Mouse (Mus musculus): ENCODE data around the gene Vapa. TPM values are rescaled to one million over a fixed set of nuclear protein-coding genes. Genes with fewer than 3 reads are reported as not detected.
A peak's percentile ranks its signal among the peaks of the same experiment; 100 is the strongest.
"Not testable (repeated sequence)": the region's sequence is repeated elsewhere in the genome, so short reads cannot be mapped to it uniquely, and the experiment has no call there.

Vapa gene
- polyA plus RNA-seq (2017; shearing (Covaris generic)), result 10 to 100 TPM; 24.0 to 50.2 TPM

DNA sequence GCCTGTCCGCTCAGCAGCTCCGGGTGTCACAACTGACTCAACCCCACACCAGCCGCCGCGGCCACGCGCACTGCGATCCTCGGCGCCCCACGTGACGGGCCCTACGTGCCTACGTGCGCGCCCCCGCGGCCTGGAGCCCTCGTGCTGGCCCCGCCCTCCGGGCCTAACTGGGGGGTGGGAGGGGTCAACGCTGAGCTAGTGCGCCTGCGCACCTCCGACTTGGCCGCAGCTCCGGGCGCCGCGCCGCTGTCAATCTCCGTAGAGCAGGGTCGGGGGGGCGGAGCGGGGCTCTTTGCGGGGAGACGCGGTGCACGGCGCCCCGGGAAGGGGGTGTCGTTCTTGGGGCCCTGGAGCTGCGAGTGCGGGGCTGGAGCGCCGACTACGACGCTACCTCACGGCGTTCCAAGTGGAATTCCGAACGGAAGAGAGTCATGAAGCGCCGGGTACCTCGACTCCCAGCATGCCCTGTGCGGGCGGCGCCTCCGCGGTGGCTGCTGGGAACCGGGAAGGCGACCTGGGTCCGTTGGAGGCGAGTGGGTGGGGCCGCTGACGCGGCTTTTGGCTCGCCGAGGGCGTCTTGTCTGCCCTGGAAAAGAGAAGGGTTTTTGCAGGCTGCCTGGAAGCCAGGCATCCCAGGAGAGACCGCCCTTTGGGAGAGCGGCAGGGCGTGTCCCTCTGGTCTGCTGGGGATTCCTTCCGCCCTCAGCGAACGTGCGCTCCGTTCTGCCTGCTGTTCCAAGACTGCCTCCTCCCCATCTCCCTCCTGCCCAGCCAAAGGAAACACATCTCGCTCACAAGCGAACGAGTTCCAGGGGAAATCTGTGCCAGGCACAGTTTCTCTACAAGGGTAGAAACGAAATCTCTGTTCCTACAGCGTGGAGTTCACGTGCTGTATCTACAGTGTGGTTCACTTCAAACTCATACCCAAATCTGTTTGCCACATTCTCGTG, at the start of gene Vapa:
Vapa (minus strand) TSS at position 93 of the 950 bp plus-strand sequence.
- ATAC-seq, result peak; percentile 81

DNA sequence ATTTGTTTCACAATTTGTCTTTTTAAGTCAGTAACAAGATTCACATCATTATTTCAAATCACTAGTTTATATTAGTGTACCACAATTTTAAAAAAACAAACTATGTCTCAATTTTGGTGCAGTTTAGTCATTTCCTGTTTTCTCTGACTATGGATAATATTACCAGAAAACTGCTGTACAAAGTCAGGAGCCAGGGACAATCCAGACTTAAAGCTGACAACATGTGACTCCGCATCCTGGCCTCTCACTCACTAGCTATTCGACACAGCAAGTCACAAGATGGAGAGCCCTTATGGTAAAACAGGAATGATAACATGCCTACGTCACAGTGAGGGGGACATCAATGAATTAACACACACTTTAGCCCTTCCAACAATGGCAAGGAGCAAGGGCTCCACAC, 49.3 kb upstream of the Vapa start:
- no peak for ATAC-seq

DNA sequence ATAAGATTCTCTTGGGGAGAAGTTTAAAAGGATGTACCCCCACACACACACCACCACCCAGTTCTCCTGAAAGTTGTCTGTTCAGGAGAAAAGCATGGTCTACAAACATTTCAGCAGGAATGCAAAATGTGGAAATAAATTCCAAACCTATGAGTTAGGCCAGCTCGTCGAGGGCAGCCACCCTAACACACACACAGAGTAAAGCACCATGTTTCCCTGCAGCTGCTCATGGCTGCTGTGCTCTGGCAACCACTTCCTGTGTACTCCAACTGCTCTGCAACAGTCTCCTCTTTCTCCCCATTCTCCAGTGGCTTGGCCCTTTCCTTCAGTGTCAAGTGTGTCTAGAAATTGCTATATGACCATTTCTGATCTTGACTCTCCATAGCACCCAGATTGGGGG, 45.1 kb upstream of the Vapa start:
- no peak for ATAC-seq

DNA sequence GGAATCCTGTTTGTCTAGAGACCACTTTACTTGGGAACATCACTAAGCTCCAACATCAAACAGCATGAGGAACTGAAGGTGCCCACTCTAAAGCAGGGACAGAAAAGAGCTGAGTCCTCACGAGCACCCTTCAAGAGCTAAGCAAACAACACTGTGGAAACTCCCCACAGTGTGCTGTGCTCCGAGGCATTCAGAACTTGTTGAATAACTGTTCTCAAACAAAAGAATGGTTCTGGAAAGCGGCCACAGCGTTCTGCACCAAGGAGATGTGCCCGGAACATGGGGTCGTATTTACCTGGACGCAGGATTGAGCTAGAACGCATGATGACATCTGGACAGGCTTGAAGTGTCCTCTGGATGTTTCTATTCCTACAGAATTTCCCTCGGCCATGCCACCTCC, 44.6 kb upstream of the Vapa start:
- ATAC-seq, result no peak

DNA sequence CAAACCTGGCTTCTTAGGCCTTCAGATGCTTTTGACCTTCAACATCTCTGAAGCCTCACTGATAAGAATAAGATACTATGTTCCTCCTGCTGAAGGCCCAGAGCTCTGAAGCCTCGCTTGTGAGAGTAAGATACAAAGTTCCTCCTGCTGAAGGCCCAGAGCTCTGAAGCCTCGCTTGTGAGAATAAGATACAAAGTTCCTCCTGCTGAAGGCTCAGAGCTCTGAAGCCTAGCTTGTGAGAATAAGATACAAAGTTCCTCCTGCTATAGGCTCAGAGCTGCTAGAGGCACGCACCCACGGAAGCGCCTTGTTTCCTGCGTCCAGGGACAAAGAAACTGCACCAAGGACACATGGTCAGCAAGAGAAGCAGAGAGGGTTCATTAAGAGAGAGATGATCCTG, 43.4 kb upstream of the Vapa start:
- no peak for ATAC-seq

DNA sequence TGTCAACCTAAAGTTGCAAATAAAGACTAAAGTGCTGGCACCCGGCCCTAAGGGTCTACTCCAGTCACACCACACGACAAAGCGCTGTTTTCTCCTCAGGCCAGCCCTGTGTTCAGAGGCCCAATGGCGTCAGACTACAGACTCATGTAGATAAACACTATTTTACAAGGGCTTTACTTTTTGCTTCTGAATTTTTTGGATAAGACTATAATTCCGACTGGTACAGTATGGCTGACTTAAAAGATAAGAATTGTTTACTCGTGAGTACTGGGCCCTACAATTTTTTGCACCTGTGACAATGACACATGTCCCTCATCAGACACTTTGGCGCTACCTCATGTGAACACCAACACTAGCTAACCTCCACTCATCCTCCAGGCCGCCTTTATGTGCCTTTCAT, 42.7 kb upstream of the Vapa start:
- ATAC-seq, result no peak

DNA sequence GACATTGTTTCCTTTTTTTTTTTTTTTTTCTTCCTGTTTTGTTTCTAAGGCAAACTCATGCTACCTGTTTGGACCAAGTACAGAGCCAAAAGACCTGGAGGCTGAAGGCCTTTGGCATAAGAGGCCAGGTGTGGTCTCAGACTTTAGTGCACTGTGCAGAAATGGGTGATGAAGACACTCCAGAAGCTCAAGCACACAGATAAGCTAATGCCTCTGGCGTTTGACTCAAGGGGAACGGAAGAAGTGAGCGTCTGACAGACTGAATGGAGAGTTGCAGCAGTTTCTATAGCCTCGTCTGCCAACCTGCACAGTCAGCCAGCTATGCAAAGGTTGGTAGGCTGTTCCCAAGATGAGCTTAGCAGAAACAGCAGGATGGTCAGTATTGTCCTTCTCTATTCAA, 42.3 kb upstream of the Vapa start:
- no peak for ATAC-seq

DNA sequence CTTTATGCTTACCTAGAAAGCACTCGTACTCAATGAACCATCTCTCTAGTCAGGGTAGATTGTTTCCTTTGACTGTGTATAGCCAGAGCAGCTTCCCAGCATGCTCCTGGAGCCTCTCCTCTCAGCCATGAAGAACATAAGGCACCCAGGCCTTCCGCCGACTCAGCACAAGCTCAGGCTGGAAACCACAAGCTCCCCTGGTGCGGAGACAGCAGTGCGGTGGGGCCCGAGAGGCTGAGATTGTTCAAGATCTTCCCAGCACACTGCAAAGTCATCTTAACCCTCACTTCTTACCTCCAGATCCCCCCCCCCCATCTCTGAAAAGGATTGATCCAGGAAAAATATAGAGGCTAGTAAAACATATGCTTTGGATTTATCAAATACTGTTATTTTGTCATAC, 37.2 kb upstream of the Vapa start:
- no peak for ATAC-seq

DNA sequence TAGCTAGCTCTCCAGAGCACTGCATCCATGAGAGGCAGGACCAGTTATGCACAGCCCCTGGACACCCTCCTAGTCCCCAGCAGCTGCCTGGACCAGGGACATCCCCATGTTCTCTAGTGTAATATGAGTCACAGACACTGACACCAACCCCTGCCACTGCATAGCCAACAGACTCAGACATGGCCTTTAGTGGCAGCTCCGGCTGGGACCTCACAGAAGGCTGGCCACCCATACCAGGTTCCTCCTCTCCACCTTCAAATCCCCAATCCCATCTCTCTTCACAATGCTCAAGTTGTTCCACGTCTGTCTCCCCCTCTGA, 35.8 kb upstream of the Vapa start:
- no peak for ATAC-seq

DNA sequence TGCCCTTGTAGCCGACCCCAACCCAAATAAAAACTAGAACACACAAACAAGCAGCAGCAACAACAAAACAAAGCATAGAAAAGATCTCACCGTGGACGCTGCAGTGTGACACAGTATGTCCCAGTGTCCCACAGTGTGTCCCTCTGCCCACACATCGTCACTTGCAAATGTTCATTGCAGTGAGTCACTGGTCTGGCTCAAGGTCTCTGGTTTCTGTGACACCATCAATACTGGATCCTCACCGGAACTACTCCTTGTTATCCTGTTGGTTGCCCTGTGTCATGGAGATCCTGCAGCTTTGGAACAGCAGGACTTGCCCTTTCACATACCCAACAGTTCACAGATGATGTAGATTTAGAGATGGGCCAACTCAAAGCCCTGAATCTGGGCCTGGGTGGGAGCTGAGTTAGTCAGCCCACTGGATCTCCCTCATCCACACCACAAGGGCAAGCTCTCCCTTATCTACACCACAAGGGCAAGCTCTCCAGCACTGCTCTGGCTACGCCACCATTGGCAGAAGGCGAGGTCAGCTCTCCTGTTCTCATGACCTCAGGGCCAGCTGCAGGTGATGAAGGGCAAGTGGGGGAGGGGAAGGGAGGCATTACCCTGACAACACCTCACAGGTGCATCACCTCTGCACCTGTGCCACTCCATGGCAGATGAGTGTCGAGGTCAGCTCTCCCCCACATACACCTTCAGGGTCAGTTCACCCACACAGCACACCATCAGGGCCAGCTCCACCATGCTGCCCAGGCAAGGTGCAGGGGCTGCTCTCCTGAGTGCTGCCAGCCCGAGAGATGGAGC, 35.2 kb upstream of the Vapa start:
- no peak for ATAC-seq

DNA sequence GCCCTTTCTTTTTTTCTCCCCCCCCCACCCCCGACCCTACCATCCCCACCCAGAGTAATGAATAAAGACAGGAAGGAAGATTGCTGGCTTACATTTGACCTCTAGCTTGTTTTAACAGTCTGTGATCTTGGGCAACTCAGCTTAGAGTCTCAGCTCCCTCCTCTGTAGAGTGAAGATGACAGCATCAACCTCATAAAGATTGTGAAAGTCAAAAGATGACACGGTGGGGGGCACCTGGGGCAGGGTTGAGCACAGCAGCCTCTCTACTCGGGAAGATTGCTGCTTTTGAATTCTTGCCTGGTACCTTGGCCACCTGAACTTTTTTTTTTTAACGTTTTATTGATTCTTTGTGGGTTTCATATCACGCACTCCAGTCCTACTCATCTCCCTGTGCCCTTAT, 34.6 kb upstream of the Vapa start:
- ATAC-seq, result no peak

DNA sequence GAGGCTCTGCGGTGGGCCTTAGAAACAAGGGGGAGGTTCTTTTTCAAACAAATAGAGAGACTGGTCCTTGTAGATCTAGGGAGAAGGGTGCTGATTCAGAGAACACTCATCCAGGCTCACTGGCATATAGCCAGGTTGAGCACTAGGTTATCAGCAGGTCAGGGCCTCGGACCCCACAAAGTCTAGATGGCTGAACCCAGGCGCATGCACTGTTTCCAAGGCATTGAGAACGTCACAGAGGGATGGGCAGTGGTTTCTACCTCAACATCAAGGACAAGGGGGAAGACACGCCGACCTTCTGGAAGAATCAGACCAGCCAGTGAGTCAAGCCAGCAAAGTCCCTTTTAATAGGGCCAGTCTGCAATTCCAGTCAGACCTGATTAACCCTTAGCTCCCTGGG, 33.9 kb upstream of the Vapa start:
- ATAC-seq, result no peak

DNA sequence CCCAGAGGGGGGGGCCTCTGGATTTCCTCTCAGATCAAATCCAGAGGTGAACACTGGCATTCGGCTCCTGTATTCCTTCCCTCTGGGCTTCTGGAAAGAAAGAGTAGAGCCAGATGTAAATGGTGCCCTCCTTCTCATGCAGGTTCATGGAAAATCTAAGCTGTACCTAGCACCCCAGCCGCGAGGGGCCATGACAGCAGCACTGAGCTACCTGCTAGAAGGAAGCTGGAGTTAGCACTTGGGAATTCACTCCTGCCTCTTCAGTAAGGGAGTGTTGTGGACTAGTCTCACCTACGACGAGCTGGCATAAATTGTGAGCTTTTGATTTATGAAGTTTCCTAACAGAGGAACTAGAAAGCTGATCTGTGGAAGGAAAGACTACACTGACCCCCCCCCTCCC, 30.2 kb upstream of the Vapa start:
- ATAC-seq, result no peak

DNA sequence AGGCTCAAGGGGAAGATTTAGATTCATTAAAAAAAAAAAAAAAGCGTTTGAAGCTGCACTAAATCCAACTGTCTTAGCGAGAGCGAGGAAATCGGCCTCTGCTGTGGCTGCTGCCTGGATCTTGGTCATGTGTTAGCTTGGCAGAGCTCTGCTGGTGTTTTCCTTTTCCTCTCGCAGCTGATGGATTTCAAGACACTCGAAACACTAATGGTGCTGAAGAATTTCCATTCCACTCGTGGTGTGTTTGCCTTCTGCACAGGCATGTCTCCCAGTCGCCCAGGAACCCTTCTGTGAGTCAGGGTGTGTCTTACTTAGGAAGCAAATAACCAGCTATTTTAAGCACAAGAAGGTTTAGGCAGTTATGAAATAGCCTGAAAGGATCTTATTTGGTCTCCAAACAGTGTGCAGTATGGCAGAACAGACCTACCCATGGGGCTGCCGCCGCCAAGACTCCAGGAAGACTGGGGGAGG, 29.7 kb upstream of the Vapa start:
- no peak for ATAC-seq

DNA sequence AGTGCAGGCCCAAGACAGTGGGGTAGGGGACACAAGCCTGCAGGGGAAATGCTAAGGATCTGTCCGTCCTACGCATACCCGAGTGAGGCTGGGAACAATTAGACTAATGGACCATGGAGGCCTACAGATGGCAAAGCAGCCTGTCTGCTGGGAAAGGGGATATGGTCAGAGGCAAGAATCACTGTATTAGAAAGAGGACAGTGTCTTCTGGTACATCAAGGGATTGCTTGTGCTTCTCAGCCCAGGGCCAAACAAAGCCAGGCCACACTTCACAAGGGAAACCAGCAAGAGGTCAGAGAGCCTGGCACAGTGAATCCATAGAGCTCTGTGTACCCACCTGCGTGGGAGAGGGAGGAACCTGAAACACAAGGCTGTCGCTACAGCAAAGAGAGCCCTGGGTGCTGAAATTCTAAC, 29.2 kb upstream of the Vapa start:
- no peak for ATAC-seq

DNA sequence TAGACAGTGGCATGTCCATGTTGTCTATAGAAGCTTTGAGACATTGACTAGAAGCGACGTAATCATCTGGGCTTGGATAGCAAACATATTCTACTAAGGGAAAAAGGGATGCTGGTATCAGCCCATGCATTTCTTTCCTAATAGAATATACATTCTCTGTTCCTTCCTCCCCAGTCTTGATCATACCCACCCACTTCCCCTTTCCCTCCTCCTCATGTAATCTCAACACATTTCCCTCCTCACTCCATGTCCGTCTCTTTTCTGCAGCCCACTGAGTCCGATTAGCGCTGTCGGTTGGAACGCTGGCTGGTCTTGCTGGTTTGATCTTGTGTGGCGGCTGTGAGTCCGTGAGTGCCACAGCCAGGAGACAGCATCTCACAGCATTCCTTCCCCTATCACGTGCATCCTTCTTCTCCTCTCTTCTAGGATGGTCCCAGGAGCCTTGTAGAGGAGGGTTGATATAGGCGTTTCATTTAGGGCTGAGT, 28.4 kb upstream of the Vapa start, which contains the start of gene Txndc2:
Txndc2 (minus strand) TSS at position 435 of the 485 bp plus-strand sequence.
- no peak for ATAC-seq

DNA sequence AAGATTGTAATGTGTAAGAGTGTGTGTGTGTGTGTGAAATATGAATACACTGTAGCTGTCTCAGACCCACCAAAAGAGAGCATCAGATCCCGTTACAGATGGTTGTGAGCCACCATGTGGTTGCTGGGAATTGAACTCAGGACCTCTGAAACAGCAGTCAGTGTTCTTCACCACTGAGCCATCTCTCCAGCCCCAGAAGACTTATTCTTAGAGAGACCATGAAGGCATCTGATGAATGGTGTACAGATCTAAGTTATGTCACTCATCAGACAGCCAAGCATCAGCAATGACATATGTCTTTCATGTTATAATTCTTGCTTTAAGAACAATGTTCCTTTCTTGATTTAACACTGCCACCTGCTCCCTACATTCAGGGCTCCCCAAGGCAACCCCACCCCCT, 25.8 kb upstream of the Vapa start:
- no peak for ATAC-seq

DNA sequence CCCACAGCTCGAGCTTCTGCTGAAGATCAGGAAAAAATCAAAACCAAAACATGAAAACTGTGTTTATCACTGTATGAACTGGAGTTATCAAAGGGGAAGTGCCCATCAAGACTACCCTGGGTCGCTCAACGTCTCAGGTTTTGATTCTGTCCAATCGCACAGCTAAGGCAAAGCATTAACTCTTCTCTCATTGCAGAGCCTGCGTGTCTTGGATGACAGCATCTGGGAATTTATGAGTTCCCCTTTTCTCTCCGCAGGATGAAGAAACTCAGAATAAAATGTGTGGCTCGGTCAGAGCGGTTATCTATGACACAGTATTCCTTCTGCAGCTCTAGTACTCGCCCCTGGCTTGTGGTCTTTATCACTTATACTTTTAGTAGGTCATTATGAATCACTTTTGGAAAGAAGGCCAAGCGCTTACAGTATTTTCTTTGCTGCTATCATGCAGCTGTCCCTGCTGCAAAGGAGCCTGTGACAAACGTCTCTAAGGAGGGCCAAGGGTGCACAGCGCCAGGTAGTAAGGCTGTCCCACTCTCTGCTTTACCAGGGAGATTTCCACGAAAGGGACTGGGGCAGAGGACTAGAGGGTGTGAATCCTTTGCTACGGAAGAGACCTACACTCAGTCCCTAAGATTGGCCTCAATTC, 22.5 kb upstream of the Vapa start:
- ATAC-seq, result no peak

DNA sequence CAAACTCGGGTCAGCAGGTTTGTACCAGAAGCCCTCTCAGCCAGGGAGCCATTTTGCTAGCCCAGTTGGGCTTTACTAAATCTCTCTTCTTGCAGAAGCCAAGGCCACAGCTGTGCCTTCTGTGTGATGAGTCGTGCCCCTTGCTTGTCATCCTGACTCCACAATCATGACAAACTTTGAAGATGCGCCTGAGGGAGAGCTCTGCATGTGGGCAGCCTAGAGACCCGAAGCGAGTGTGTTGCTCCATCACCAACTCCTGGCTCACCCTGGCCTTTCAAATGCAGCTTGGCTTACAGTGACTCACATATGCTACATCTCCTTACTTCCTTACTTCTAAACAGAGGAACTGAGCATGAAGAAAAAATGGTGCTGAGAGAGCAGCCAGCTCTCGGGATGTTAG, 16.6 kb upstream of the Vapa start:
- no peak for ATAC-seq

DNA sequence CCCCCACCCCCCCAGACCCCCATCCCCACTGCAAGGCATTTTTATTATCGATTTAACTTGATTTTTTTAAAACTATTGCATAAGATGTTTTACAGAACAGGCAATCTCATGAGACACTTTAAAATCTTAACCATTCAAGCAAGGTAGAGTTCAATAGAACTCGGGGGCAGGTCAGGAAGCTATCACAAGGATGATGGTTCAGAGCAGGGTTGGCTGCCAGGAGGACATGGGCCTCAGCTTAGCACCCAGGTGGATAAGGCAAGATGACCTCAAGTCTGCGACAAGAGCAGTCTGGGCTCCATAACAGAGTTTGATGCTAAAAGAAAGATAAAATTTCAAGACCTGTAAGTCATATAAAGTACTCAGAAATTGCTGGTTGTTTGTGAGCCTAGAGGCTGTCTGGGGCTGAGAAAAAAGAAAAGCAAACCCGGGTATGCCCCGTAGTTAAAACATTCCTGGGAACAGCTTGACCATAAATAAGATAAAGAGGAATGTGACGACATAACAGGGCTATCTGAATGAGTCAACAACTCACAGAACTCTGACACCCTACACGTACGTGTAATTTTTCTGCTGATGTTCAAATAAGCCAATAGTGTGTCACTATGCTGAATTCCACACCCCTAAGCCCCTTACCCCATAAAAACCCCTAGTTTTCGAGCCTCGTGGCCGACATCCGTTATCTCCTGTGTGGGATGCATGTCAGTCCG, 15.6 kb upstream of the Vapa start:
- ATAC-seq, result not testable (repeated sequence)

DNA sequence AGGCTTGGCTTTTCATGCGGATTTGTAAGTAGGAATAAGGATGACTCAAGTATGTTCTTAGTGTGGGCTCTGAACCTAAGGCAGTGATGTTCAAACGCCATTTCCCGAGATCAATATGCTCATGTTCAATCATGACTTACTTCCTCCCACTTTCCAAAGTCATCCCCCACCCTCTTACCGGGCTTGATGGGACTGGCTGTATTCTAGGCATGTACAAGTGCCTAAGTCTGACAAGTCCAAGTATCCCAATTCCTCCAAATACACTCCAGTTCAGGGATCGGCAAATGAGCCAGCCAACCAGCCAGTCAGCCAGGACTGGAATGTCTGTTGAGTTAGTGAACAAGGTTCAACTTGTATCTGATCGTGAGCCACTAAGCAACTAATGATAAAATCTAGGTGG, 12.9 kb upstream of the Vapa start:
- no peak for ATAC-seq

DNA sequence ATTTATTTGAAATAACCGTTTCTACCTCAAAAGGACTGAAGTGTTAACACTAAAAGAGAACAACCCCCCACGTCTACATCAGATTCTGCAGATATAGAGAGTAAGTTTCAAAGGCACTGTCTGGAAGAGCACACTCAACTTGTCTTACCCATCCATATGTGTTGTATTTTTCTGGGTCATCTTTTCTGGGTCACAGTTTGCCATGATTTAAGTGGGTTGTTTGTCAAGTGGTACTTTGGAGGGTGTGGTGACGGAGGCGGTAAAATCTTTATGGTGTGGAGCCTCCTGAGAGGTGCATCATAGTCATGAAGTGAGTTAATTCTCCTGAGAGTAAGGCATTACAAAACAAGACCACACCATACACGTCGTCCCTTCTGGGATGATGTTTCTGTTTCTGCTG, 12.2 kb upstream of the Vapa start:
- ATAC-seq, result no peak
